Mouse (Mus musculus): Measurements from ENCODE around the gene Map3k12. TPM values are rescaled to one million over a fixed set of nuclear protein-coding genes. Genes with fewer than 3 reads are reported as not detected.

Map3k12 gene
- polyA plus RNA-seq (2012; rRNA removed) = 1.1 and 1.5 TPM in 2 replicates

DNA sequence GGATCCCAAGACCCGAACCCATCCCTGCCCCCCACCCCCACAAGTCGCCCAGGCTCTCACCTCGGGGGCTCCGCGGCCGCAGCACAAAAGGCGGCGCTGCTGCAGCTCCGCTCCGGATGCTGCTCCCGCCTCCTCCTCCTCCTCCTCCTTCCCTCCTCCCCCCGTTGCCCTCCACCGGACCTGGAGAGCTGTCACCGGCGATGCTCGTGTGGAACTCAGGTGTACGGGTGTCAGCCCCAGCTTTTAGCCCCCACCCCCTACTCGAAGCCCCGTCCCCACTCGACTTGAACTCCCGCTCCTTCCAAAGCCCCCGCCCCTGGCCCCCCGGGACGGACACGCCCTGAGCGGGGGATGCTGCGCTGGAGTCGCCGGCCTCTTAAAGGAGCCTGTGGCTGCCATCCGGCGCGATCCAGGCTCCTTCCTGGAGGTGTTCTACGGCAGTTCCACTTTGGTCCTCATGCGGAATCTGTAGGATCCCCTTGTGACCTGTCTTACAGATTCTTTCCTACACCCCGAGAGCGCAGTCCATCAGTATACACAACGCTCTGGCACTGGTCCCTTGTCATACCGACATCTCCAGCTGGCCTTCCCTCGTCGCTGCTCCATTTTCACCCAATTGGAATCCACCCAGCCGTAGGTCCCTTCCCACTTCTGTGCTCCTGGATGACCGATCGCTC lies at the start of gene Map3k12:
Map3k12 (minus strand) TSS at position 337 of the 677 bp plus-strand sequence.

DNA sequence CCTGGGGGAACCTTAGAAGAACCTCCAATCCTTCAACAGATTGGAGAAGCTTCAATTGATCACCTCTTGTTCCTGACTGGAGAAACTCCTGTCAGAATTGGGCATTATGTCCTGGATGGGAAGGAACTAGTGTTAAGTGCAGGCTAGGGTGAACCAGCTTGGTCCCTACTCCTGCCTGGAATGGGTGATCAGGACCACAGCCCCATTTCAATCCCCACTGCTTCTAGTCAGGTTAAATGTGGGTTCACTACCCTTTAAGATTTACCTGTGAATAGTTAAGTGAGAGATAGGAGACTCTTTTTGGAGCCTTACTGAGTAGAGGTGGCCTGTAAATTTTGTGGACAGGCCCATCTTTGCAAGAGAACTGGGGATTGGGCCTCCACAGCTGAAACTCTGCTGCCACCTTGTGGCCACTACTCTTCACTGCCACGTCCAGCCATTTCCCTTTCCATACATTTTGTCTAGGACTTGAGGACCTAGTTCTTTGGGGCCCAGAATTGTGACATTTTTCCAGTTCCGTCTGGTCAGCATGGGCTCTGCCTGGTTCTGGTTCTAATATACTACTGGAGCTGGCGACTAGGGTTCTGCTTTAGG lies 8.1 kb upstream of the Map3k12 start, which contains the start of gene Npff:
Npff (minus strand) TSS at position 51 of the 594 bp plus-strand sequence.

DNA sequence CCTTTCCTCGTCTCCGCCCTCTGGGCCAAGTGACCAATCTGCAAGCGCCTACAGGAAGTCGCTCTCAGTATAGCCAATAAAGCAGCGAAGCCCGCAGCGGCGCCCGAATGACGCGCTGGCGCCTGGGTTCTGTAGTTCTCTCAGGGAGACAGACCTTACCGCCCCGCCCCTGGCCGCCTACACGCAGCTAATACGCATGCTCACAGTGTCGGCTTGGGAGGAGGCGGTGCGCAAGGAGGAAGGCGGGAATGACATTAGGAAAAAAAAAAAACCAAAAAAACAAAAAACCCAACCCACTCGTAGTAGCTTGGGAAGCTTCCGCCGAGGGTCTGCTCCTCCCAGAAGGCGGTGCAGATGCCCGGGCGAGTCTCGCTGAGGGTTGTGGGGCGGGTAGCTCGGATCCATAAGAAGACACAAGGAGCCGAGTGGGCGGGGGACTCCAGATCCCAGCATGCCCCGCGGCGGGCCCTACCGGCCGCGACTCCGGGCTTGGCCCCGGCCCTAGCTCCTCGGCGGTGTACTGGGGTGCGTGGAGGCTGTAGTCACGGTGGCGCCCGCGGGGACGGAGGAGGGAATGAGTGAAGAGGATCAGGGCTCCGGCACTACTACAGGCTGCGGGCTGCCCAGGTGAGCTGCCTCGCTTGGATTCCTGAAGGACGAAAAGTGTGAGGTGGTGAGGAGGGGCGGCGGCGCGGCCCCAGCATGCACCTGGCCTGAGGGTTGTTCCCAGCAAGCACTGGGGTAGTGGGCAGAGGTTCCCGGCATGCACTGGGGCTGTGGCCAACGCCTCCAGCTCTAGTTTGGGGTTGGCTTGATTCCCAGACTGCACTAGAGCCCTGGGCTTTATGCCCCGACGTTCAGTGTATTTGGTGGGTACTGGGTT lies 1.4 kb upstream of the Map3k12 start, which contains the start of gene Tarbp2:
Tarbp2 (plus strand) TSS at position 217 of the 883 bp plus-strand sequence.

DNA sequence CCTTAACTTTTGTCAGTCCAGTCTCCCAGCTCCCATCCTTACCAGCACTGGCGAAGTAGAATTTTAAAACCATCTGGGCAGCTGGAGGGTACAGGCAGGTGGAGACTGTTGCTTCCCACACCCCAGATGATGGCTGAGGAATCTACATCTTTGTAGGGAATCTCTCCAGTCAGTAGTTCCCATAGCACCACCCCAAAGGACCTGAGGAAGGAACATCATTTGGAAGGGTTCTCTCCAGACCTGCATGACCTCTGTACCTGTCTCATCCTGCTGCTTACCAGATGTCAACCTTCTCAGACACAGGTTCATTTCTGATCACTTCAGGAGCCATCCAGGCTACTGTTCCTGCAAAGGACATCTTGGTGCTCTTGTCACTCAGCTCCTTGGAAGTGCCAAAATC lies 13.4 kb downstream of the Map3k12 start, which contains the start of gene Gm10337:
Gm10337 (plus strand) TSS at position 276 of the 400 bp plus-strand sequence.

DNA sequence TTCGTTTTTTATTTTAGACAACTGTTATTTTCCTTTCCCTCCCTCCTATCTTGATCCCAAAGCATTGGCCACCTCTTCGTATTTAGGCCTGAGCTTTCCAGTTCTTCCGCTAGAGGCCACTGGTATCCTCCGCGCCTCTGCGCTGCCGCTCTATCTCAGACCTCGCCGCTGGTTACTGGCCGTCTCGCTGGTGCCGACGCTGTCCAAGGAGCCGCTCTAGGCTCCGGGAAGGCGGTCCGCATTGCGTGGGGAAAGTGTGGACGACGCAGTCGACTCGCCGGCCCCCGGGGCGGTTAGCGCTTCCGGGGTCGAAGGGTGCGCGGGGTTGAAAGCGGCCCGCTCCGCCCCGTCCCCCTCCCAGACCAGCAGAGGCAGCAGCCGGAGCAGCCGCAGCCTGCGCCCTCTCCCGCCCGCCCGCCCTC lies 46.7 kb downstream of the Map3k12 start, which contains the start of gene Pcbp2:
Pcbp2 (plus strand) TSS at position 357 of the 422 bp plus-strand sequence.

DNA sequence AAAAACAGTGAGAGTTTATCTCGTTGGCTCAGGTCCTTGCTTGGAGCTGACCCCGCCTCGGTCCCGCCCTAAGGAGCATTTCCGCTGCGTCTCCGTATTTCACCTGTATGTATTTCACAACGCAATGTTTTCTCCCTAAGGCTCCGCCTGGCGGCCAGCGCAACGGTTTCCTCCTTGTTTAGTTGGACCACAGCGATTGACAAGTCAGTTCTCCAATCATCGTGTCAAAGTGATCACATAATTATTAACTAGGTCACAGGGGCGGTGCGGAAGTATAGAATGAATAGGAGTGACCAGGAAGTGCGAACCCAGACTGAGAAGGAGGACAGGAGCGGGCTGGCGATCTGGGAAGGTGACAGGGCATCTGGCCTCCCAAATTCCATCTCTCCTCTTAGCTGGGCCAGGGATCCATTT lies 58.0 kb downstream of the Map3k12 start, which contains the start of gene Prr13:
Prr13 (plus strand) TSS at position 125 of the 414 bp plus-strand sequence.

Other genes starting within 250 kb of the Map3k12 start
- gene Gm9918, start 246.5 kb downstream of the Map3k12 start, polyA plus RNA-seq (2012; rRNA removed) = 0.01 and 0.02 TPM in 2 replicates
- gene Mfsd5, start 237.6 kb downstream of the Map3k12 start, polyA plus RNA-seq (2012; rRNA removed) = 14.0 and 14.1 TPM in 2 replicates
- gene Espl1, start 220.8 kb downstream of the Map3k12 start, polyA plus RNA-seq (2012; rRNA removed) = 8.2 and 8.8 TPM in 2 replicates
- 87.7 and 89.5 TPM in 2 replicates for gene Pfdn5, start 190.9 kb downstream of the Map3k12 start, polyA plus RNA-seq (2012; rRNA removed)
- gene Myg1, start 185.4 kb downstream of the Map3k12 start, polyA plus RNA-seq (2012; rRNA removed) = 25.2 and 28.0 TPM in 2 replicates
- 18.3 and 19.1 TPM in 2 replicates for gene Aaas, start 166.3 kb downstream of the Map3k12 start, polyA plus RNA-seq (2012; rRNA removed)
- 0.01 TPM in 2 replicates for gene Sp7, start 149.9 kb downstream of the Map3k12 start, polyA plus RNA-seq (2012; rRNA removed)
- gene Sp1, start 110.9 kb downstream of the Map3k12 start, polyA plus RNA-seq (2012; rRNA removed) = 8.2 and 8.8 TPM in 2 replicates
- gene Amhr2, start 71.7 kb downstream of the Map3k12 start, polyA plus RNA-seq (2012; rRNA removed) = 0.02 and 0.06 TPM in 2 replicates
- 81.6 and 90.5 TPM in 2 replicates for gene Prr13, start 58.0 kb downstream of the Map3k12 start, polyA plus RNA-seq (2012; rRNA removed)
- 168 and 201 TPM in 2 replicates for gene Pcbp2, start 46.5 kb downstream of the Map3k12 start, polyA plus RNA-seq (2012; rRNA removed)
- not detected in 2 replicates for gene Gm10337, start 13.3 kb downstream of the Map3k12 start, polyA plus RNA-seq (2012; rRNA removed)
- 32.8 and 33.5 TPM in 2 replicates for gene Tarbp2, start 1.1 kb upstream of the Map3k12 start, polyA plus RNA-seq (2012; rRNA removed)
- 0.95 and 1.7 TPM in 2 replicates for gene Npff, start 7.9 kb upstream of the Map3k12 start, polyA plus RNA-seq (2012; rRNA removed)
- gene Gm28047, start 108.0 kb upstream of the Map3k12 start, polyA plus RNA-seq (2012; rRNA removed) = 0.02 TPM in 1 of 2 replicates, not detected in the other
- 13.2 and 18.9 TPM in 2 replicates for gene Atf7, start 108.4 kb upstream of the Map3k12 start, polyA plus RNA-seq (2012; rRNA removed)
- 268 and 312 TPM in 2 replicates for gene Atp5g2, start 155.3 kb upstream of the Map3k12 start, polyA plus RNA-seq (2012; rRNA removed)
- gene Calcoco1, start 205.1 kb upstream of the Map3k12 start, polyA plus RNA-seq (2012; rRNA removed) = 10.2 and 12.0 TPM in 2 replicates

All from liver, embryonic 18 days (tissue).